Mouse (Mus musculus): ENCODE results near the gene St6gal1. TPM values are rescaled to one million over a fixed set of nuclear protein-coding genes. Genes with fewer than 3 reads are reported as not detected.

The St6gal1 gene
- polyA plus RNA-seq, 1 experiment: 31.5 TPM

DNA sequence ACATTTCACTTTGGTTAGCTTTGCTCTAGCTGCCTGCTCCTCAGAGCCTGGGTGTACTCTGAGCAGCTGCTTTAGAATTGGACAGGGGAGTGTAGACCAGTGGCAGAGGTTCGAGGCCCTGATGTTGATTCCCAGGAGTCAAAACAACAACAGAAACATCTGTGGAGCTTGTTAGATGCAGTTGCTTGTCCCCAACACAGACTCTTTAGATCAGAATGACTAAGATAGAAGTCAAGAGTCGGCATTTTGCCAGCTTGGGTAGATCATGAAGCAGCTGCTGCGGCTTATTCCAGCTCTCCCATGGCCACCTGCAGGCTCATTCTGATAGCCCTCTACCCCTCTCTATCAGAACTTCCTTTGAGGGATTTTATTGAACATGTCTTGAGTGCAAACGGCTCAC lies 84.5 kb downstream of the St6gal1 start:
- TF ChIP-seq POLR2A (IDR thresholded peaks at IDR 0.05; ENCODE audit: borderline replicate concordance, extremely low read depth, insufficient read depth, insufficient read length, poor library complexity, severe bottlenecking) (no peak), CTCF (IDR thresholded peaks at IDR 0.05; ENCODE audit: borderline replicate concordance, extremely low read depth, insufficient read depth, insufficient read length) (no peak)
- no peak for DNase-seq (ENCODE audit: low read depth)

- DNase-seq (ENCODE audit: low read depth): no peak
- no peak for TF ChIP-seq POLR2A (IDR thresholded peaks at IDR 0.05; ENCODE audit: borderline replicate concordance, extremely low read depth, insufficient read depth, insufficient read length, poor library complexity, severe bottlenecking)
Observed at GRCm38 (mm10) chr16:23312604-23313003, 88.1 kb downstream of the St6gal1 start.

- peak; percentile 17 for DNase-seq (ENCODE audit: low read depth)
Observed at GRCm38 (mm10) chr16:23314790-23315189, 90.2 kb downstream of the St6gal1 start.

GRCm38 (mm10) chr16:23317411-23318047 lies 93.0 kb downstream of the St6gal1 start:
- no peak for DNase-seq (ENCODE audit: low read depth)
- no peak for TF ChIP-seq POLR2A (IDR thresholded peaks at IDR 0.05; ENCODE audit: borderline replicate concordance, extremely low read depth, insufficient read depth, insufficient read length, poor library complexity, severe bottlenecking)
- TF ChIP-seq CTCF (IDR thresholded peaks at IDR 0.05; ENCODE audit: borderline replicate concordance, extremely low read depth, insufficient read depth, insufficient read length): no peak

More at GRCm38 (mm10) chr16:23314790-23315189, 90.2 kb downstream of the St6gal1 start:
- no peak for TF ChIP-seq POLR2A (IDR thresholded peaks at IDR 0.05; ENCODE audit: borderline replicate concordance, extremely low read depth, insufficient read depth, insufficient read length, poor library complexity, severe bottlenecking)
- no peak for TF ChIP-seq CTCF (IDR thresholded peaks at IDR 0.05; ENCODE audit: borderline replicate concordance, extremely low read depth, insufficient read depth, insufficient read length)

- no peak for DNase-seq (ENCODE audit: low read depth)
- TF ChIP-seq CTCF (IDR thresholded peaks at IDR 0.05; ENCODE audit: borderline replicate concordance, extremely low read depth, insufficient read depth, insufficient read length) (no peak), POLR2A (IDR thresholded peaks at IDR 0.05; ENCODE audit: borderline replicate concordance, extremely low read depth, insufficient read depth, insufficient read length, poor library complexity, severe bottlenecking) (no peak)
Observed at GRCm38 (mm10) chr16:23320025-23320424, 95.5 kb downstream of the St6gal1 start.

DNA sequence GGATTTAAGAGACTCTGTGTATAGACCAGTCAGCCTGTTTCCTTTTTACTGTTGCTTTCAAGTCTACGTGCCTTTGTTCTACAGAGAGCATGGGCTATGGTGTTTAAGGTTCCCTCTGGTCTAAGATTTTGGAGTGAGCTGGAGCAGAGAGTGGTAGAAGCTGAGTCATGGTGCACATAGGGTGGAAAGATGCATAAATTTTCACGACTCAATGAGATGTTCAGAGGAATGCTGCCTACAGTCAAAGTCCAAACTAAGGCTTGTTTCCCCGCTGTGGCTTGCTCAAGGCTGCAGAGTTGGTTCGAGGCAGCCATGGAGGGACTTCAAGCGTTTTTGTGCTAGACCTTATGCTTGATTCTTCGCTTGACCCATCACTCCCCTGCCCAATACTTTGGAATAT lies 96.0 kb downstream of the St6gal1 start:
- DNase-seq (ENCODE audit: low read depth): no peak
- no peak for TF ChIP-seq CTCF (IDR thresholded peaks at IDR 0.05; ENCODE audit: borderline replicate concordance, extremely low read depth, insufficient read depth, insufficient read length)

GRCm38 (mm10) chr16:23322453-23322852 lies 97.9 kb downstream of the St6gal1 start:
- no peak for DNase-seq (ENCODE audit: low read depth)
- TF ChIP-seq CTCF (IDR thresholded peaks at IDR 0.05; ENCODE audit: borderline replicate concordance, extremely low read depth, insufficient read depth, insufficient read length) (no peak), POLR2A (IDR thresholded peaks at IDR 0.05; ENCODE audit: borderline replicate concordance, extremely low read depth, insufficient read depth, insufficient read length, poor library complexity, severe bottlenecking) (no peak)

GRCm38 (mm10) chr16:23323915-23324314 lies 99.4 kb downstream of the St6gal1 start:
- TF ChIP-seq CTCF (IDR thresholded peaks at IDR 0.05; ENCODE audit: borderline replicate concordance, extremely low read depth, insufficient read depth, insufficient read length): no peak
- DNase-seq (ENCODE audit: low read depth): peak; percentile 74

- TF ChIP-seq POLR2A (IDR thresholded peaks at IDR 0.05; ENCODE audit: borderline replicate concordance, extremely low read depth, insufficient read depth, insufficient read length, poor library complexity, severe bottlenecking) (no peak), CTCF (IDR thresholded peaks at IDR 0.05; ENCODE audit: borderline replicate concordance, extremely low read depth, insufficient read depth, insufficient read length) (no peak)
- DNase-seq (ENCODE audit: low read depth): no peak
Observed at GRCm38 (mm10) chr16:23324867-23325650, 100.5 kb downstream of the St6gal1 start.

- TF ChIP-seq POLR2A (IDR thresholded peaks at IDR 0.05; ENCODE audit: borderline replicate concordance, extremely low read depth, insufficient read depth, insufficient read length, poor library complexity, severe bottlenecking) (no peak), CTCF (IDR thresholded peaks at IDR 0.05; ENCODE audit: borderline replicate concordance, extremely low read depth, insufficient read depth, insufficient read length) (no peak)
- no peak for DNase-seq (ENCODE audit: low read depth)
Observed at GRCm38 (mm10) chr16:23326664-23327063, 102.1 kb downstream of the St6gal1 start.

DNA sequence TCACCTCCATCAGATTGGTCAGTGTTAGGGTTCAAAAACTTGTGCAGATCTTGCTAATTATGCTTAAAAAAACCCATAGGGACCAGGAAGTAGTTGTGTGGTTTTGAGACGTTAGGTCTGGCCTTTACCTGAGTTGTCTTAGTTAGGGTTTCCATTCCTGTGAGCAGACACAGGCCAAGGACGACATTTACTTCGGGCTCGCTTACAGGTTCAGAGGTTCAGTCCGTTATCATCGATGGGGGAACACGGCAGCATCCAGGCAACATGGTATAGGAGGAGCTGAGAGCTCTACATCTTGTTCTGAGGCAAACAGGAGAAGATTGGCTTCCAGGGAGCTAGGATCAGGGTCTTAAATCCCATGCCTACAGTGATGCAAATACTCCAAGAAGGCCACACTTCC lies 102.7 kb downstream of the St6gal1 start:
- TF ChIP-seq POLR2A (IDR thresholded peaks at IDR 0.05; ENCODE audit: borderline replicate concordance, extremely low read depth, insufficient read depth, insufficient read length, poor library complexity, severe bottlenecking) (no peak), CTCF (IDR thresholded peaks at IDR 0.05; ENCODE audit: borderline replicate concordance, extremely low read depth, insufficient read depth, insufficient read length) (no peak)
- no peak for DNase-seq (ENCODE audit: low read depth)

DNA sequence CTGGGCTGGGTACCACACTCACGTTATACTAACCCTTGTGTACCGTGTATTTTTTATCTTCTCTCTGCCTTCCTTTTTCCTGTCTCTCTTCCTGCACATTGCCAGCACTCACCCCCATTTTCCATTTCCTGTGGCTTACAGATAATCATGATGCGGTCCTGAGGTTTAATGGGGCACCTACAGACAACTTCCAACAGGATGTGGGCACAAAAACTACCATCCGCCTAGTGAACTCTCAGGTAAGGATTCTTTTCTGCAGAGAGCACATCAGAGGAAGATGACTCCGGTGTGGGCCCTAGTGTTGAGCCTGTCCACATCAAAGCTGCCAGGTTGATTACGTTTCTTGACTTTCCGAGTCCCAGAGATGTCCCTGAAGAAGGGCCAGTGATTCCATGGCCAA lies 103.7 kb downstream of the St6gal1 start:
- TF ChIP-seq CTCF (IDR thresholded peaks at IDR 0.05; ENCODE audit: borderline replicate concordance, extremely low read depth, insufficient read depth, insufficient read length) (no peak), POLR2A (IDR thresholded peaks at IDR 0.05; ENCODE audit: borderline replicate concordance, extremely low read depth, insufficient read depth, insufficient read length, poor library complexity, severe bottlenecking) (no peak)
- no peak for DNase-seq (ENCODE audit: low read depth)

Measured in brain, embryonic 14.5 days (tissue).